Mouse (Mus musculus) olfactory bulb, adult 2 months (tissue): ENCODE data around the gene Gm11634.

ENCODE experiments used
- CTCF ChIP-seq: fragments of 200-500 bp; IDR thresholded peaks from 2 replicates; pipeline ENCODE4 v1.5.1; 2012; ENCODE audit warnings: low read depth, mild to moderate bottlenecking, low read length, moderate library complexity; ENCODE audit not compliant: insufficient read depth
- POLR2A ChIP-seq: fragments of 200-500 bp; IDR thresholded peaks from 2 replicates; pipeline ENCODE4 v1.6.1; 2012; ENCODE audit warnings: mild to moderate bottlenecking, low read depth, low read length, moderate library complexity; ENCODE audit not compliant: insufficient read depth

DNA sequence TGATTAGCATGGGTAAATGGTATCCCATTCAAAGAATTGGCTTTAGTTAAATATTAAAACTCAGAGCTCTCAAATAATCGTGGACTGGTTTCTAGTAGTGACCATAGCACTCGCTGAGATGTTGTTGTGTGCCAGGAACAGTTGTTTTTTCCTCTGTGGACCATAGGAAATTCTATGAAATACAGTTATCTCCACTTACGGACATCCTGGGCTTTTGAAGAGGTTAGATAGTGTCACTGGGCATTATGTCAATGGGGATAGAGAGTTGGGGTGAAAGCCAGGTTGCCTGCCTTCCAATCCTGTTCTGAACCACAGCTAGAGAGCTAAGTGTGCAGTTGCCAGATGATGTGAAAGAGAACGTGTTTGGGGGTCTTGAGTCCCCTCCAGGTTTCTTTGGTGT lies 13.3 kb downstream of the Gm11634 start:
- no peak for TF ChIP-seq CTCF
- TF ChIP-seq POLR2A = no peak
